Mouse (Mus musculus): Measurements from ENCODE around the gene Flad1. TPM values are rescaled to one million over a fixed set of nuclear protein-coding genes. Genes with fewer than 3 reads are reported as not detected.

Gene Flad1
- polyA plus RNA-seq, 1 experiment from 2014 or later, result 26.5 TPM

DNA sequence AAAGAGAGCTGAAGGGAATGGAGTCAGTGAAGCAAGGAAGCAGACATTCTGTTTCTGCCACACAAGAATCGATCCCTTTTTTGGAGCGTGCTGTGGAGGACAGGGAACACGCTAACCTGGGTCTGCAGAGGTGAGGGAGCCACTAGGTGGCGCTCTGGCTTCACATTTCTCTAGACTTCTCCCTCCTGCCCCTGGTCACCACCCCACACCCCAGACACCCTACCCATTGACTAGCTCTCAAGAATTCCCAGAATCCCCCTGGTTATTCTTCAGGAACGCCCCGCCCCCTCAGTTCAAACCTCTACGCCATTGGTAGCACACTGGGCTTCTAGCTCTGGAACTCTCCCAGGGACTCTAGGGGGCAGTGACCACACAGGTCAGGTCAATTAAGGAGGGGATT is 37.9 kb upstream of the Flad1 start:
- Histone ChIP-seq H3K4me2 (replicated peaks; ENCODE audit: low read depth, low read length) (no peak overlapping the region), H3K36me3 (ENCODE audit: control insufficient read depth, insufficient read depth, low read length) (no peaks in the 10 kb centered on the region), H3K27me3 (ENCODE audit: control insufficient read depth, insufficient read depth, low read length) (no peaks in the 10 kb centered on the region), H3K9me3 (ENCODE audit: control insufficient read depth, low read length) (no peaks in the 10 kb centered on the region), H3K27ac (ENCODE audit: low read depth, low read length) (no peak overlapping the region), H3K9ac (ENCODE audit: low read depth, low read length) (no peak overlapping the region), H3K4me3 (ENCODE audit: low read depth, low read length) (no peak overlapping the region), H3K4me1 (replicated peaks; ENCODE audit: control insufficient read depth, insufficient read depth, low read length) (no peaks in the 10 kb centered on the region)
- ATAC-seq (ENCODE audit: low FRiP score) (peak; percentile 60; the same call in 1 of the 2 replicates), DNase-seq (ENCODE audit: low spot score) (peak; percentile 83)
- WGBS, result 38% methylated on average over 7 of the region's 7 CpGs

DNA sequence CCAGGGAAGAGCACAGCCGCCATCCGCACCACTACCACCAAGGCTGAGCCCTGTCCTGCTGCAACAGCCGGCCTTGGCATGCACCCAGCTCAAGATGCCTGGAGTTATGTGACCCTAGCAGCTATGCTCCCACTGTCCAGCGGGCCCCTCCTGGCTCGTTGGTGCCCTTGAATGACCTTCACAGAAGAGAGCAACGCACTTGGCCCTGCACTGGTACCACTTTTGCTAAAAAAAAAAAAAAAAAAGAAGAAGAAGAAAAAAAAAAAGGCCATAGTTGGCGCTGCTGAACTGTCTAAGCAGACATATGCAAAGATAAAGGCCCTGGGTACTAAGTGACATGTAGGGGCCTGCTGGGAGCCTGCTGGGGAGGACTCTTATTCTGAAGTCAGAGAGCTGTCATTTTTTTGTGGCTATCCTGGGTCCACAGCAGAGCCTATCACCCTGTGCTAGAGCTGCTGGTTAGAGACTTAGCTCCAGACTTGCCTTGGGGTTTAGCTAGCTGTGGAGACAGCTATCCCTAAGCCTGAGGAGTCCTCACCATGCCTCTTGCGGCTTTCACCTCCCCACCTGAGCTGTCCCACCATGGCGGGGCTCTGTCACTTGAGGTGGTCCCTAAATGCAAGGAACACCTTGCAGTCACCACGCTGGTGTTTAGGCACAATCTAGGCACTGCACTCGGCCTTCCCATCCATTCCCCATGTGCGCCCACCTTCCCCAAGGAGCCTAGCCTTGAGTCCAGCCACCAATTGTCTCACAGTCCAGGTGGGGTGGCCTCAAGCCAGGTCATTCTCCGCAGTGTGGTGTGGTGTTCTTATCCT is 37.3 kb upstream of the Flad1 start:
- Histone ChIP-seq H3K27ac (ENCODE audit: low read depth, low read length) (no peak overlapping the region), H3K36me3 (ENCODE audit: control insufficient read depth, insufficient read depth, low read length) (no peaks in the 10 kb centered on the region), H3K4me1 (replicated peaks; ENCODE audit: control insufficient read depth, insufficient read depth, low read length) (no peaks in the 10 kb centered on the region), H3K27me3 (ENCODE audit: control insufficient read depth, insufficient read depth, low read length) (no peaks in the 10 kb centered on the region), H3K9me3 (ENCODE audit: control insufficient read depth, low read length) (no peaks in the 10 kb centered on the region), H3K4me2 (replicated peaks; ENCODE audit: low read depth, low read length) (no peak overlapping the region), H3K4me3 (ENCODE audit: low read depth, low read length) (no peak overlapping the region), H3K9ac (ENCODE audit: low read depth, low read length) (no peak overlapping the region)
- whole genome bisulfite sequencing, result 69% methylated on average over 13 of the region's 13 CpGs
- no peak for ATAC-seq (ENCODE audit: low FRiP score)
- DNase-seq (ENCODE audit: low spot score), result no peak

GRCm38 (mm10) chr3:89440691-89441090 is 29.0 kb upstream of the Flad1 start:
- Histone ChIP-seq H3K9me3 (ENCODE audit: control insufficient read depth, low read length) (no peaks in the 10 kb centered on the region), H3K9ac (ENCODE audit: low read depth, low read length) (no peak overlapping the region), H3K4me1 (replicated peaks; ENCODE audit: control insufficient read depth, insufficient read depth, low read length) (peaks cover 6% of the 10 kb centered on the region), H3K27me3 (ENCODE audit: control insufficient read depth, insufficient read depth, low read length) (no peaks in the 10 kb centered on the region), H3K4me3 (ENCODE audit: low read depth, low read length) (no peak overlapping the region), H3K27ac (ENCODE audit: low read depth, low read length) (no peak overlapping the region), H3K36me3 (ENCODE audit: control insufficient read depth, insufficient read depth, low read length) (no peaks in the 10 kb centered on the region), H3K4me2 (replicated peaks; ENCODE audit: low read depth, low read length) (no peak overlapping the region)
- DNase-seq (ENCODE audit: low spot score) (no peak), ATAC-seq (ENCODE audit: low FRiP score) (no peak)
- WGBS, result 87% methylated on average over 2 of the region's 2 CpGs

GRCm38 (mm10) chr3:89437269-89437668 is 25.6 kb upstream of the Flad1 start:
- peak; percentile 42 for DNase-seq (ENCODE audit: low spot score)
- no peak overlapping the region for H3K27ac ChIP-seq (ENCODE audit: low read depth, low read length)
- H3K36me3 ChIP-seq (ENCODE audit: control insufficient read depth, insufficient read depth, low read length), result peaks cover 7% of the 10 kb centered on the region; the same call in 1 of the 2 replicates
- no peaks in the 10 kb centered on the region for H3K9me3 ChIP-seq (ENCODE audit: control insufficient read depth, low read length)
- H3K9ac ChIP-seq (ENCODE audit: low read depth, low read length), result no peak overlapping the region; the same call in 1 of the 2 replicates
- H3K27me3 ChIP-seq (ENCODE audit: control insufficient read depth, insufficient read depth, low read length), result no peaks in the 10 kb centered on the region
- WGBS, result 28% methylated on average over 5 of the region's 5 CpGs
- H3K4me1 ChIP-seq (replicated peaks; ENCODE audit: control insufficient read depth, insufficient read depth, low read length), result peaks cover 6% of the 10 kb centered on the region
- H3K4me3 ChIP-seq (ENCODE audit: low read depth, low read length), result peak overlapping the region; percentile 30
- ATAC-seq (ENCODE audit: low FRiP score), result no peak
- peak overlapping the region; percentile 32 for H3K4me2 ChIP-seq (replicated peaks; ENCODE audit: low read depth, low read length)

- no peaks in the 10 kb centered on the region for H3K9me3 ChIP-seq (ENCODE audit: control insufficient read depth, low read length)
- 5% methylated on average over 16 of the region's 16 CpGs for WGBS
These were observed 24.8 kb upstream of the Flad1 start, which contains the start of gene Pbxip1 for GRCm38 (mm10) chr3:89436176-89437113. Gene Pbxip1 (plus strand): TSS chr3:89436706.

DNA sequence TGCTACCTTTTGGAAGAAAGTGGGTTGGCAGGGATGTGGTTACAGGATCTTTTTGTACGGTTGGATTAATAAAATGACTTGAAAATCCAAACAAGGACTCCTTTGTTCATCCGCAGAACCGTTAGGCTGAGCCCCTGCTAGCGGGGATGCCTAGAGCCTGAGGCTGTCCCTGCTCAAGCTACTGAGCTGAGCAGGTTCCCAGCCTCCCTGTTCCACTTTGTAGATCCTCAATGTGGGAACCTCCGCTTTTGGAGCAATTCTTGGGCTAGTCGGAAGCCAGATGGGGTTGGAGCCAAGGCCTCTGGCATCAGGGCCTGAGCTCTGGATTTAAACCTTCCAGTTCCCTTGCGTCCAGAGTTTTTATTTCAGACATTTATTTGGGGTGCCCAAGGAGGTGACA is 23.4 kb upstream of the Flad1 start:
- ATAC-seq (ENCODE audit: low FRiP score) (no peak), DNase-seq (ENCODE audit: low spot score) (no peak)
- Histone ChIP-seq H3K9ac (ENCODE audit: low read depth, low read length) (no peak overlapping the region), H3K36me3 (ENCODE audit: control insufficient read depth, insufficient read depth, low read length) (peaks cover 7% of the 10 kb centered on the region; the same call in 1 of the 2 replicates), H3K9me3 (ENCODE audit: control insufficient read depth, low read length) (no peaks in the 10 kb centered on the region), H3K4me2 (replicated peaks; ENCODE audit: low read depth, low read length) (no peak overlapping the region), H3K4me1 (replicated peaks; ENCODE audit: control insufficient read depth, insufficient read depth, low read length) (peaks cover 9% of the 10 kb centered on the region), H3K27ac (ENCODE audit: low read depth, low read length) (no peak overlapping the region), H3K4me3 (ENCODE audit: low read depth, low read length) (no peak overlapping the region), H3K27me3 (ENCODE audit: control insufficient read depth, insufficient read depth, low read length) (no peaks in the 10 kb centered on the region)
- WGBS, result 71% methylated on average over 7 of the region's 7 CpGs

More at GRCm38 (mm10) chr3:89436176-89437113, 24.8 kb upstream of the Flad1 start, which contains the start of gene Pbxip1:
- ATAC-seq (ENCODE audit: low FRiP score) (peak; percentile 82), DNase-seq (ENCODE audit: low spot score) (peak; percentile 78)
- peaks cover 7% of the 10 kb centered on the region for H3K4me1 ChIP-seq (replicated peaks; ENCODE audit: control insufficient read depth, insufficient read depth, low read length)
- H3K4me3 ChIP-seq (ENCODE audit: low read depth, low read length), result peak within 1 kb of the TSS; percentile 30
- no peaks in the 10 kb centered on the region for H3K27me3 ChIP-seq (ENCODE audit: control insufficient read depth, insufficient read depth, low read length)
- H3K36me3 ChIP-seq (ENCODE audit: control insufficient read depth, insufficient read depth, low read length), result peaks cover 7% of the 10 kb centered on the region; the same call in 1 of the 2 replicates
- H3K27ac ChIP-seq (ENCODE audit: low read depth, low read length), result no peak within 1 kb of the TSS
- H3K9ac ChIP-seq (ENCODE audit: low read depth, low read length), result peak within 1 kb of the TSS; percentile 13; the same call in 1 of the 2 replicates
- H3K4me2 ChIP-seq (replicated peaks; ENCODE audit: low read depth, low read length), result peak within 1 kb of the TSS; percentile 32

DNA sequence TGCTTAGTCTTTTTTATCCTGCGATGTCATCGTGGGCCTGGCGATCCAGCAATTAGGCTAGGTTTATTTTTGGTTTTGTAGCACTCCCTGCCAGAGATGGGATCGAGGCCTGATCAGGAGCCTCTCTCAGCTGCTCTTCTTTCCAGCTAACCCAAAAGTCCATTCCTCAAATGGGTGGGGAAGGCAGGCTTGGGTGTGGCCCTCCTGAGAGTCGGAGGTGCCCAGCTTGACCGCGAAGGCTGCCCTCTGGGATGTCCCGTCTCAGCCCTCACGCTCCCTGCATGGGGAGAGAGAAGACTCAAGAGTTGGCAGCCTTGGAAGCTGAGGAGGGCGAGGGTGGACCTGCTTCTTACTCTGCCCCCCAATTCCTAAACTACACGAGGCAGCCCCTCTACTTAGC is 22.9 kb upstream of the Flad1 start:
- Histone ChIP-seq H3K27me3 (ENCODE audit: control insufficient read depth, insufficient read depth, low read length) (no peaks in the 10 kb centered on the region), H3K36me3 (ENCODE audit: control insufficient read depth, insufficient read depth, low read length) (peaks cover 7% of the 10 kb centered on the region; the same call in 1 of the 2 replicates), H3K4me1 (replicated peaks; ENCODE audit: control insufficient read depth, insufficient read depth, low read length) (peaks cover 9% of the 10 kb centered on the region), H3K27ac (ENCODE audit: low read depth, low read length) (no peak overlapping the region), H3K4me3 (ENCODE audit: low read depth, low read length) (no peak overlapping the region), H3K4me2 (replicated peaks; ENCODE audit: low read depth, low read length) (no peak overlapping the region), H3K9me3 (ENCODE audit: control insufficient read depth, low read length) (no peaks in the 10 kb centered on the region), H3K9ac (ENCODE audit: low read depth, low read length) (no peak overlapping the region)
- 84% methylated on average over 11 of the region's 11 CpGs for WGBS
- no peak for DNase-seq (ENCODE audit: low spot score)
- no peak for ATAC-seq (ENCODE audit: low FRiP score)

DNA sequence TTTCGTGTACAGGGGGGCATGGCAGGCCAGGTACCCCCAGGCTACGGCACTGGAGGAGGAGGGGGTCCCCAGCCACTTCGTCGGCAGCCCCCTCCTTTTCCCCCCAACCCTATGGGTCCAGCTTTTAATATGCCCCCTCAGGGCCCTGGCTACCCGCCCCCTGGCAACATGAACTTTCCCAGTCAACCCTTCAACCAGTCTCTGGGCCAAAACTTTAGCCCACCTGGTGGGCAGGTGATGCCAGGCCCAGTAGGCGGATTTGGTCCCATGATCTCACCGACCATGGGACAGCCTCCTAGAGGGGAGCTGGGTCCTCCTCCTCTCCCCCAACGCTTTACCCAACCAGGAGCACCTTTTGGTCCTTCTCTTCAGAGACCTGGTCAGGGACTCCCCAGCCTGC is 20.9 kb upstream of the Flad1 start:
- Histone ChIP-seq H3K36me3 (ENCODE audit: control insufficient read depth, insufficient read depth, low read length) (peaks cover 10% of the 10 kb centered on the region; the same call in 1 of the 2 replicates), H3K9me3 (ENCODE audit: control insufficient read depth, low read length) (no peaks in the 10 kb centered on the region), H3K27me3 (ENCODE audit: control insufficient read depth, insufficient read depth, low read length) (no peaks in the 10 kb centered on the region), H3K27ac (ENCODE audit: low read depth, low read length) (no peak overlapping the region), H3K4me2 (replicated peaks; ENCODE audit: low read depth, low read length) (no peak overlapping the region), H3K9ac (ENCODE audit: low read depth, low read length) (no peak overlapping the region), H3K4me3 (ENCODE audit: low read depth, low read length) (no peak overlapping the region), H3K4me1 (replicated peaks; ENCODE audit: control insufficient read depth, insufficient read depth, low read length) (peaks cover 9% of the 10 kb centered on the region)
- 97% methylated on average over 8 of the region's 8 CpGs for whole genome bisulfite sequencing
- DNase-seq (ENCODE audit: low spot score) (no peak), ATAC-seq (ENCODE audit: low FRiP score) (no peak)
